9 mouse cellular contexts compared by ENCODE assay signal in genomic region chr6:138421191-138421613, GRCm38 (mm10).
DNase-seq lines count a peak whose midpoint lies in the region; ATAC-seq and TF ChIP-seq lines count a peak whose summit lies in the region.
"Had no signal": no experiment of that assay in that cellular context is flagged by ENCODE, and none has a peak within 500 bp of the region (broad histone marks: within the 10 kb centered on the region; RNA-seq: fewer than 3 reads in every experiment).

No protein-coding gene starts in this region.

- peaks cover 8% of the 10 kb centered on the region; the same call in 1 of the 2 replicates for H3K4me1 ChIP-seq in kidney, embryonic 14.5 days (ENCODE audit: control insufficient read depth, insufficient read depth, low read length)
- no peaks in the 10 kb centered on the region for H3K4me1 ChIP-seq in kidney, adult 2 months (ENCODE audit: control insufficient read depth, insufficient read depth, low read length)
- peaks cover 48% of the 10 kb centered on the region for H3K4me1 ChIP-seq in embryonic facial prominence, embryonic 10.5 days
- peaks cover 48% of the 10 kb centered on the region for H3K4me1 ChIP-seq in hindbrain, embryonic 15.5 days (replicated peaks)
- H3K4me1 ChIP-seq in midbrain, postnatal 0 days (ENCODE audit: insufficient read depth, low read length): no peaks in the 10 kb centered on the region
- H3K4me1 ChIP-seq: megakaryocyte, embryonic 14.5 days had no signal

- no peak overlapping the region for H3K9ac ChIP-seq in kidney, embryonic 14.5 days (ENCODE audit: low read depth, low read length)
- H3K9ac ChIP-seq in hindbrain, embryonic 15.5 days: peak overlapping the region; percentile 37
- peak overlapping the region; percentile 68 for H3K9ac ChIP-seq in midbrain, postnatal 0 days (replicated peaks; ENCODE audit: low read length, poor library complexity, severe bottlenecking)

- no peak for ATAC-seq in kidney, embryonic 14.5 days (ENCODE audit: low FRiP score, low TSS enrichment)
- ATAC-seq in hindbrain, embryonic 15.5 days (ENCODE audit: low FRiP score, low read depth): peak; percentile 24
- no peak for ATAC-seq in midbrain, postnatal 0 days (ENCODE audit: low FRiP score)

- H3K27me3 ChIP-seq in kidney, embryonic 14.5 days (ENCODE audit: control insufficient read depth, insufficient read depth, low read length): peaks cover 40% of the 10 kb centered on the region
- peaks cover 2% of the 10 kb centered on the region; the same call in 1 of the 2 replicates for H3K27me3 ChIP-seq in kidney, adult 2 months (replicated peaks; ENCODE audit: control insufficient read depth, insufficient read depth, low read length)
- peaks cover 42% of the 10 kb centered on the region for H3K27me3 ChIP-seq in embryonic facial prominence, embryonic 10.5 days (replicated peaks; ENCODE audit: low read depth, poor library complexity, severe bottlenecking)
- H3K27me3 ChIP-seq in hindbrain, embryonic 15.5 days: no peaks in the 10 kb centered on the region
- no peaks in the 10 kb centered on the region for H3K27me3 ChIP-seq in midbrain, postnatal 0 days (ENCODE audit: insufficient read depth, low read length)

- no peaks in the 10 kb centered on the region for H3K36me3 ChIP-seq in kidney, embryonic 14.5 days (ENCODE audit: control insufficient read depth, insufficient read depth, low read length)
- no peaks in the 10 kb centered on the region for H3K36me3 ChIP-seq in kidney, adult 2 months (ENCODE audit: control insufficient read depth, insufficient read depth, low read length)
- H3K36me3 ChIP-seq in embryonic facial prominence, embryonic 10.5 days (replicated peaks): no peaks in the 10 kb centered on the region
- no peaks in the 10 kb centered on the region for H3K36me3 ChIP-seq in hindbrain, embryonic 15.5 days
- H3K36me3 ChIP-seq in midbrain, postnatal 0 days (ENCODE audit: insufficient read depth, low read length): no peaks in the 10 kb centered on the region

- H3K9me3 ChIP-seq in kidney, embryonic 14.5 days (ENCODE audit: control insufficient read depth, low read length): no peaks in the 10 kb centered on the region
- H3K9me3 ChIP-seq in embryonic facial prominence, embryonic 10.5 days: no peaks in the 10 kb centered on the region
- no peaks in the 10 kb centered on the region for H3K9me3 ChIP-seq in hindbrain, embryonic 15.5 days
- H3K9me3 ChIP-seq in midbrain, postnatal 0 days (ENCODE audit: low read length): no peaks in the 10 kb centered on the region

- H3K4me2 ChIP-seq in kidney, embryonic 14.5 days (replicated peaks; ENCODE audit: low read depth, low read length): peak overlapping the region; percentile 44
- peak overlapping the region; percentile 78 for H3K4me2 ChIP-seq in hindbrain, embryonic 15.5 days
- H3K4me2 ChIP-seq in midbrain, postnatal 0 days (ENCODE audit: low read depth, low read length, poor library complexity, severe bottlenecking): peak overlapping the region; percentile 71

- TF ChIP-seq POLR2A in kidney, adult 2 months (IDR thresholded peaks at IDR 0.05; ENCODE audit: low read depth, low read length): no peak

- 4% methylated on average over 14 of the region's 14 CpGs for WGBS in kidney, embryonic 14.5 days
- WGBS in kidney, adult 2 months: 7% methylated on average over 14 of the region's 14 CpGs
- WGBS in embryonic facial prominence, embryonic 10.5 days: under 1% methylated on average over 14 of the region's 14 CpGs
- WGBS in hindbrain, embryonic 15.5 days: 2% methylated on average over 14 of the region's 14 CpGs
- WGBS in midbrain, postnatal 0 days: 1% methylated on average over 14 of the region's 14 CpGs

- H3K27ac ChIP-seq in kidney, embryonic 14.5 days (ENCODE audit: low read depth, low read length): no peak overlapping the region
- no peak overlapping the region for H3K27ac ChIP-seq in kidney, adult 2 months (ENCODE audit: insufficient read depth, low read depth, low read length)
- H3K27ac ChIP-seq in embryonic facial prominence, embryonic 10.5 days (replicated peaks): peak overlapping the region; percentile 79
- peak overlapping the region; percentile 82 for H3K27ac ChIP-seq in hindbrain, embryonic 15.5 days (replicated peaks)
- H3K27ac ChIP-seq in midbrain, postnatal 0 days (ENCODE audit: low read depth, low read length): peak overlapping the region; percentile 74

- no peak for TF ChIP-seq CTCF in kidney, adult 2 months (conservative IDR thresholded peaks at IDR 0.05; ENCODE audit: insufficient read depth, insufficient read length, low read depth, low read length)
- TF ChIP-seq CTCF in midbrain, postnatal 0 days (IDR thresholded peaks at IDR 0.05): no peak

- peak overlapping the region; percentile 38 for H3K4me3 ChIP-seq in kidney, embryonic 14.5 days (ENCODE audit: low read length)
- H3K4me3 ChIP-seq in kidney, adult 2 months (ENCODE audit: insufficient read depth, low read depth, low read length): no peak overlapping the region
- peak overlapping the region; percentile 57 for H3K4me3 ChIP-seq in embryonic facial prominence, embryonic 10.5 days
- peak overlapping the region; percentile 46 for H3K4me3 ChIP-seq in hindbrain, embryonic 15.5 days
- peak overlapping the region; percentile 54 for H3K4me3 ChIP-seq in midbrain, postnatal 0 days (ENCODE audit: low read depth, low read length)
- H3K4me3 ChIP-seq: megakaryocyte, embryonic 14.5 days had no signal

- DNase-seq in kidney, adult 2 months: no peak
- DNase-seq in embryonic facial prominence, embryonic 10.5 days (ENCODE audit: low spot score): peak; percentile 62
- DNase-seq in midbrain, postnatal 0 days (ENCODE audit: low spot score): peak; percentile 51
- DNase-seq in adrenal gland, postnatal 10 days: no peak
- DNase-seq in frontal cortex, postnatal 25 days (ENCODE audit: low spot score in 2 of 2): no peak
- DNase-seq in urinary bladder, adult 2 months (ENCODE audit: low spot score): no peak

Comparison
In these comparisons a context has a peak if more than half of its experiments do, and no peak if none do; other contexts are left out.
1. H3K27ac ChIP-seq: peak in embryonic facial prominence, embryonic 10.5 days (single experiment), hindbrain, embryonic 15.5 days (single experiment) and midbrain, postnatal 0 days (single experiment); none in kidney, embryonic 14.5 days (single experiment) and kidney, adult 2 months (single experiment).
2. DNase-seq: peak in embryonic facial prominence, embryonic 10.5 days (single experiment) and midbrain, postnatal 0 days (single experiment); none in kidney, adult 2 months (single experiment), adrenal gland, postnatal 10 days (single experiment), frontal cortex, postnatal 25 days (0 of 2) and urinary bladder, adult 2 months (single experiment).
3. Peak in every context shown above with its lines, with median percentiles within 50 percentile points of each other: H3K4me2 ChIP-seq.